Mouse (Mus musculus): ENCODE measurements around the gene Sfswap.
"Not testable (repeated sequence)": the region's sequence is repeated elsewhere in the genome, so short reads cannot be mapped to it uniquely, and the experiment has no call there.

Sfswap gene

DNA sequence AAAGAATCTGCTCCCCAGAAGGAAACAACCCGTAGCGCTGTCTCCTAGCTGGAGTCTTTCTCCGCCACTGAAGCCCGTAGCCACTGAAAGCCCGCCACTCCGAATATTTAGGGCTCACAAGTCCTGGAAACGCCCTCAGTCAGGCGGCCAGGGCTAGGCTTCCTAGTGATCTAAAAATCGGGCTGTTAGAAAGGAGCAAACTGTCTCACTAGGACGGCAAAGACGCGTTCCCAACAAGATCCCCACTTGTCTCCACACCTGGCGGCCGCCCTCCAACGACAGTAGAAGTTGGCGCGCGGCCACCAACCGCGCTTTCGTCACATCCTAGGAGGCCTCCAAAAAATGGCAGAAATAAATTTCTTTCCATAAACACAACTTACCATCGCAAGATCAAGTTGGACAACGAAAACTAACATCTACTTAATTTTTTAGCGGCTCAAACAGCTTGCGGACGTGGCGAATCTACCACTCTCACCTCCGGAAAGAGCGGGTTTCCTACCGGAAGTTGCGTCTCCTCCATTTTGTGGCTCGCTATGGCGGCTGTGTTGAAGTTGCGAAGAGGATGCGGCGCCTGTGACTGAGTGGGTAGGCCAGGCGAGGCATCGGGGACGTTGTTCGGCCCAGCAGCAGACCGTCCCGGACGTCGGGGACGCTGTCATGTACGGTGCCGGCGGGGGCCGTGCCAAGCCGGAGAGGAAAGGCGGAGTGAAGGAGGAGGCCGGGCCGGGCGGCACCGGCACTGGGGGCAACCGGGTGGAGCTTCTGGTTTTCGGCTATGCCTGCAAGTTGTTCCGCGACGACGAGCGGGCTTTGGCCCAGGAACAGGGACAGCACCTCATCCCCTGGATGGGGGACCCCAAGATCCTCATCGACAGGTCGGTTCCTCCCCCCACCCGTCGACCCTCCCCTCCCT is at the start of gene Sfswap:
Gene Sfswap (plus strand): TSS at position 500 of the 913 bp plus-strand sequence.
- DNase-seq (ENCODE audit: low read depth, low spot score), result peak; percentile 87

DNA sequence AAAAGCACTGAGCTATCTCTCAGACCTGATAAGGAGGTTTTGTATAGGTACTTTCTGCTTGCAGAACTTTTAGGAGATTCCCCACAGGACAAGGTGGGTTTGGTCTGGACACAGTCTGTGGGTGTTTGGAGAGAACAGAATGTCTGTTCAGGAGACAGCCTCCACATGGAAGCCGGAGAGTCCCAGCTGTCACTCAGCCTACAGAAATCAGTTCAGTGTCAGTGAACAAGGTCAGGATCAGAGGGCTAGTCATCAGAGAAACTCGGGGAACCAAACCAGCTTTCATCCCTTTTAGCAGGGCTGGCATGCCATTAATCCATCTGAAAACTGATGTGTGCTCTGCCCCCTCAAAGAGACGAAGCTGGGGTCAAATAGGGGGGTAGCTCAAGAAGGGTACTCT is 48.5 kb upstream of the Sfswap start:
- no peak for DNase-seq (ENCODE audit: low read depth, low spot score)

DNA sequence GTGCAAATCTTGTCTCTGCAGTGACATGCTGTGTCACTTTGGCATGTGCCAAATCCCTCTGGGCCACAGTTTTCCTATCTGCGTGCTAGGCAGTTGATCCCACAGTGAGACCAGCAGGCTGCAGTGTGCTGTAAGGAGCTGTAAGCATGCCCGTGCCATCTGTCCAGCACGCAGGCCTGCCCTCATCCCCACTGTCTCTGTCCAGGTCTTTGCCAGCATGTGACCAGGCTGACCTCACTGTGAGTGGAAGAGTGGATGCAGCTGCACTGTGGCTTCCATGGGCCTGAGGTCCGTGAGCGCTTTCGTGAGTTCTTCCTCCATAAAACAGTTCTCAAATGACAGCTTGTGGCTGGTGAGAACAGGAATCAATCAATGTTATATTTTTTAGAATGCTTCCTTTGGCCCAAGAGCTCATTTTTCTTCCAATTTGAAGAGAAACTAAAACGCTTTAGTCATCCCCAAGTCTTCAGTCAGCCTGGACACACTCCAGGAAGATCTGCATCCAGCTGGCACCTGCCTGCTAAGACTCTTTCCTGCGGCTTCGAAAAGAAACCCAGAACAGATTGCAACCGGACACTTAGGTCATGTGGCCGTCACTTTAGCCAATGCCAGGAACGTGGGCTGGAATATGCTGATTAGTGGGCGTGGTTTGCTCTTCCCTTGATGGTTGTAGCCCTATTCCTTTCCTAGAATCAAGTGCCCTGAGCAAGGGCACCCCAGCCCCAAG is 46.1 kb upstream of the Sfswap start:
- DNase-seq (ENCODE audit: low read depth, low spot score), result peak; percentile 84

DNA sequence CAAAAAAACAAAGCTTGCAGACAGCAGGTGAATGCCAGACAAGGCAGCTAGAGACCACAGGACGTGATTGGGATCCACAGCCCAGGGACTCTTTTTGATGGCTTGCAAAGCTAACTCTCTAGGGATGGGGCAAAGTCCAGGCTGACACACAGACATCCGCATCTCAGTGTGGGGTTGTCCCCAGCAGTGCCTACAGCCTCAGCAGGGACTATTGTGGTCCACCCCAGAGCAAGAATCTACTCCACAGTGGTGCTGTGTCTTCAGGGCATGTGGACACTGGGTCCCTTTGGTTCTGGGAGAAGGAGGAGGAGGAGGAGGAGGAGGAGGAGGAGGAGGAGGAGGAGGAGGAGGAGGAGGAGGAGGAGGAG is 45.5 kb upstream of the Sfswap start:
- DNase-seq (ENCODE audit: low read depth, low spot score), result no peak

DNA sequence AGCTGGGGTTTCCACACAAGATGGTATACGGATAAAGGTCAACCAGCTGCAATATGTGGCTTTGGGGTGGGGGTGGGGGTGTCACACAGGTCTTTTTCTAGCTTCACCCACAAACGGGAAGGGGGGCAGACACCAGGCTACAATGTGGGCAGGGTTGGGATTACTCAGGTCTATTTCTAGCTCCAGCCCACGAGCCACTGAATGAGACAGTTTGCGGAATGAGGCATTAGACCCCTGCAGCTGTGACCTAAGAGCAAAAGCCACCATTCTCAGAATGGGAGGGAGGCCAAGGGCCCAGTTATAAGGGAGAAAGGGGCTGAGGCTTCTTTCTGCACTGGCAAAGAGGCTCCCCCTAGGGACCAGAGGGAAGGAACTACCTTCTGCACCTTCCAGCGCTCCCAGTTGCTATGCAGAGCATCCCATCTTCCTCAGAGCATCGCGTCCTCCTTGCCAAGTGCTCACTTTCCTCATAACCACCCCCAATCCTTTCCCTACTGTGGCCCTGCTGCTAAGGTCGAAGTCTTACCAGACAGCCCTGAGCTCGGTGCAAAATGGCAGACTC is 44.4 kb upstream of the Sfswap start:
- peak; percentile 16 for DNase-seq (ENCODE audit: low read depth, low spot score)

DNA sequence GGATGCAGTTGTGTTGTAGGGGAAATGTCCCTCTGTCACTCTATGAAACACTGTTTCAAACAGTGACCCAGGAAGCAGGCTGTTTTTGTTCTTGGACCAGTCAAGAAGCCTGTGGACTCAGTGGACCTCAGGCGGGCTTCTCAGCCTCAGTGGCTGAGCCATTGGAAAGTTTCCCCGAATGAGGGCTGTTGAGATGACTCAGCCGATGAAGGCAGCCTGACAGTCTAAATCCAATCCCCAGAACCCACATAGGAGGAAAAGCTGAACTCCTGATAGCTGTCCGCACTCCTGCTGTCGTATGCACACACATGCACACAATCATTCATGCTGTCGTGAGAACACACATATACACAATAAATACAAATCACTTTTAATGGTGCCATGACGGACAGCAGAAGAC is 42.9 kb upstream of the Sfswap start:
- no peak for DNase-seq (ENCODE audit: low read depth, low spot score)

DNA sequence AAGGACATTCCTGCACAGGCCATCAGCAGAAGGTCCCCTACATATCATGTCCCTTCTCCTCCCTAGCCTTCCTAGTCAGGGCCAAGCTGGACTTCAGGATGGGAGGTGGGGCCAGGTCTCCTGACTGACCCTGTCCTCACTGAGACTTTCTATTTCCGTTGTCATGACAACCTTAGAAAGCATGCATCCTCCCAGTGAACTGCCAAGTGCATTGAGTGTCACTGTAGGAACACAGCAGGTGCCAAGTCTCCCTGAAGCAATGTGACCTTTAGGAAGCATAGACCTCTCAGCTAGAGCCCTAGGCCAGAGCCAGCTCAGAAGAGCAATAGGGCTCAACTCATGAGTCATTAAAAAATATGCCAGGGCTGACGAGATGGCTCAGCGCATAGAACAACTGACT is 42.5 kb upstream of the Sfswap start:
- DNase-seq (ENCODE audit: low read depth, low spot score), result peak; percentile 26

DNA sequence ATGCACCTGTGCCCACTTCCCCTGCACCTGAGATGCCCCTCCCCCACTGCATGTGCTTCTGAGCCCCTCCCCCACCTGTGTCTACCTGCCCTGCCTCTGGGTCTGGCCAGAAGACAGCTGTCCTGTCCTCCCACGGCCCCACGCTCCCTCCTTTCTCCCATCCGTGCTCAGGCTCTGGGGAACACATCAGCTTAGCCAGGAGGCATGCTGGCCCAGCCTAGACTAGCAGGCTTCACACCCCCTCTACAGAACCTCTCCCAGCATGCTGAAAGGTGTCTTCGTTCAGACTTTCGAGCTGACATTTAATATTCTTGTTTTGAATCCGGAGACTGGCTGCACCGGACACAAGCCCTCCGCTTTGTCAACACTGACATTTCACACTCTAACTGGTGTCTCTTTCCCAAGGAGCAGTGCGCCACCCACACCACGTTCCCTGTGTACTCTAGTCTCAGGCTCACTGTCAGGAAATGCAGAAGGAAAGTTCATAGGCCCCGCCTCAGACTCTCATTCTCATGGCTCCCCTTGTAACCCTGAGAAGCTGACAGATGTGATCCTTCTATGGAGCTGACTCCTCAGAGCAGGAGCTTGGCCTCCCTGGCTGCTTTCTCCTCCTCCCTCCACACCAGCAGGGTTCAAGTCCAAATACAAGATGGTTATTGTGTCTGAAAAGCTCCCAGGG is 40.1 kb upstream of the Sfswap start:
- DNase-seq (ENCODE audit: low read depth, low spot score), result no peak

DNA sequence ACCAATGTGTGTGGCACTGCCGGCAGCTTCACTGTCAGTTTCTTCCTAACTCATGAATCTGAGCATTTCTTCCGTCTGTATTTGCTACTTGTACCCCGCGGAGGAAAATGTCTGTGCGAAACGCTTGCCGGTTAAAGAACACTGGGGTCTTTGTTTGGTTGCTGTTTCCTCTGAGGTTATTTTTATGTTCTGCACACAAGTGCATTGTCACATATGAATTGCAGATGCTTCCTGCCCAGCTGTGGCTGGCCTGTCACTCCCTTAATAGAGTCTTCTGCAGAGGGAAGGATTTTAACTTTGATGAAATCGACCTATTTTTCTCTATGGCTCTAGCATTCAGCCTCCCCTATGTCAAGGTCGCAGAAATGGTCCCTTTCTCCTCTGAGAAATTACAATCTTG is 37.4 kb upstream of the Sfswap start:
- DNase-seq (ENCODE audit: low read depth, low spot score), result not testable (repeated sequence)

DNA sequence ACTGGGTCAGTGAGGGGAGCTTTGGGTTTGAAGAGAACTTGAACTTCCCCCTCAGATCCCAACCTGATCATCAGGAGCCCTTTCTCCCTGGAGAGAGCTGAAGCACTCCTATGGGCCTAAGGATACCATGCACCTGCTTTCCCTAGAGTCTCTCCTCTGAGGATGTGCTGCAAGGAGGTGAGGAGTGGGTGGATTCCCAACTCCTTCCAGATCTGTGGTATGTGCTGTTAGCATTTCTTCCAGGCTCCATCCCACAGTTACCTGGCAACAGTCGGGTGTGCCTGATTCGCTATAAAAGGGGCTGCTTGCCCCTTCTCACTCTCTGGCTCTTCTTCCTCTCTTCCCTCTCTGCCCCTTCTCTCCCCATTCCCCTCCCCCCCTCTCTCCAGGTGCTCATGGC is 35.2 kb upstream of the Sfswap start:
- peak; percentile 11 for DNase-seq (ENCODE audit: low read depth, low spot score)

DNA sequence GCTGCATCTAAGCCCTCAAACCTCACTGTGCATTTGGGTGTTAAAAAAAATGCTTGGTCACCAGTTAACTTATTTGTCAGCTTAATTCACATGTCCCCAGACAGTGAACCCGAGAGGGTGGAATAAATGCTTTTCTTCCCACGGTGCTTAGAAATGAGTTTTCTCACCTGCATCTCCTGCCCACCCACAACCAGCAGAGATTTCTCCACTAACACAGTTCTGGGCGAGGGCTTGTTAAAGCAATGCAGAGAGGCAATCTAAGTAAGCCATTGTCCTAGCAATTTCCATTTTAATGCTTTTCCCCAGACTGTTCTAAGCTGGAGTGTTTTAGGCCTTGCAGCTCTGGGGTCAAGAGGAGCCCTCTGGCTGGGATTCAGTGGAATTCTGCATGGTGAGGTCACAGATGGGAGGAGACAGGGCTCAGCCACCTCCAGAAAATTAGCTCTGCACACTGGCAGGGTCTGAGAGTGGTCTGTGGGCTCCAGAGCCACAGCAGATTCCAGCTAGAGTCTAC is 25.4 kb upstream of the Sfswap start:
- DNase-seq (ENCODE audit: low read depth, low spot score), result peak; percentile 77

DNA sequence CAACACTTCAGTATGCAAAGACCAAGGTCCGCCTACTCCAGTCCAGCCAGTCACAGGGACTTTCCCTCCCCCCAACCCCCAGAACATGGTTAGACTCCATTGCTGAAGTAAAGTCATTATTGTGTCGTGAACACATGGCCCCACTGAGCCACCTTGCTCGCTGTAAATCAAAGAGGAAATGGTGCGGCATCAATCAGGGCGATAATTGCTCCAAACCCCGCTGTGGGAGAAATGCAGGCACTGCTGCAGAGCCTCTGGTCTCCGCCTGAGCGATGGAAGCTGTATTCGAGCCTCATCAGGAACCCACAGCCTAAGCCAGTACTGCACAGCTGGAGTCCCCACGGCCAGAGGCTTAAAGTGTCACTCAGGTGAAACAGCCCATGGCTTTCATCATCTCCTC is 11.1 kb upstream of the Sfswap start:
- peak; percentile 8 for DNase-seq (ENCODE audit: low read depth, low spot score)

DNA sequence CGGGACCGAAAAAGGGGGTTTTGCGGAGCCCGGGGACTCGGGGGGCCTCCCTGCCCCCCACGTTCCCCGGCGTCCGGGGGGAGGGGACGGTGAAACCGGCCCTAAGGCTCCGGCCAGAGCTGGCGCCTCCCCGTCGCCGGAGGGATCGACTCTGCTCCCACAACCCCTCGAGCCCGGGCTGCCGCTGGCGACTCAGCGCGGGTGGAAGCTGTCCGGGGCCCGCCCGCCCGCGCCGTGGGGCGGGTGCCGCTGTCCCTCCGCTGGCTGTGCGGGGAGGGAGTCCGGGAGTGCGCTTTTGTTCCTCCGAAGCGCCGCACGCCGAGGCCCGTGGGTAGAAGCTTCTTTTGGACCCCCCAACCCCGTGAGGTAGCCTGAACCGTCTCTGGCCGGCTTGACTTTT is 650 bp downstream of the Sfswap start:
- peak; percentile 21 for DNase-seq (ENCODE audit: low read depth, low spot score)

DNA sequence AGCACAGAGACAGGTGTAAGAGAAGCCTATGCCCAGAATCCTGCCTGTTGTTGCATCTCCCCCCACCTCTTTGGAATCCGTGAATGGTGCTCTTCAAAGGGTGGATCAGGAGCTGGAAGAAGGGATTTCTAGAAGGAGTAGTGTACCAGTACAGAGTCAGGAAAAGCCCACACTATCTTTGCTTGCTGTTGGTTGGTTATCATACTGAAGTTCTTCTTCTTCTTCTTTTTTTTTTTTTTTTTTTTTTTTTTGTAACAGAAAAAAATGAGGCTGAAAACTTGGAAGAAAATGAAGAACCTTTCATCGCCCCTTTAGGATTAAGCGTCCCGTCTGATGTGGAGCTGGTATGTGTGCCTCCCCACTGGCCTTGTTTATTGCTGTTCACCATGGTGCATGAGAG is 5.9 kb downstream of the Sfswap start:
- DNase-seq (ENCODE audit: low read depth, low spot score), result no peak

DNA sequence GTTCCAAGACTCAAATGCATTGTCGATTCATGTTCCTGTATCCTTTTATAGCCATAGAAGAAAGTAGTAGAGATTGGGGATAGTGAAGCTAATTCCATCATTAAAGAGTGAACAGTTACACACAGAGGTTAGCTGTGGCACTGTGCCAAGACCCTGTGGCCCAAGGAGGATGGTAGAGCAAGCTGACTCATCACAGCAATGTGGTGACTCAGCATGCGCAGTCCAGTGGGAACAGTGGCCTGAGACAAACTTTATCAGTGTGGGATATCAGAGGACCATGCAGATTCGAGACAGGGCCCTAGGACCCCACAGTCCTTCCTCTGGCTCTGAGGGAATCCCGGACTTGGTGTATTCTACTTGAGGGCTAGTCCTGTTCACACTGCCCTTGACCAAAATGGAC is 17.2 kb downstream of the Sfswap start:
- DNase-seq (ENCODE audit: low read depth, low spot score), result no peak

DNA sequence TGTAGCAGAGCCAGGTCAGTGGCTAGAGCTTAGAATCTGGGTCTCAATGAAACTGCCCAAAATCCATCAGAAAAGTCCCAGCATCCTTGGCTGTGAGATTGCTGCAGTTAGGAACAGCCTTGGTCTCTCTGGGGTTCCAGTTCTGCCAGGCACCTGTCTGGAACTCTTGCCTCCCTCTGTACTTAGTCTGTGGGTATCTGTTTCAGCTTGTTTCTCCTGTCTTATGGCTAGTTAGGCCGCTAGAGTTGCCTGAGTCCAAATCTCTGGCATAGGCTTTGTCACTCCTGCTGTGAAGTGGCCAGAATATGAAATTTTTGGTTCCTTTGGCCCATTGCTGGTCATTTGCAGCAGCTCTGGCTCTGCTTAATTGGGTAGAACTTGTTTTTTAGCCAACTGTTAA is 17.8 kb downstream of the Sfswap start:
- no peak for DNase-seq (ENCODE audit: low read depth, low spot score)

DNA sequence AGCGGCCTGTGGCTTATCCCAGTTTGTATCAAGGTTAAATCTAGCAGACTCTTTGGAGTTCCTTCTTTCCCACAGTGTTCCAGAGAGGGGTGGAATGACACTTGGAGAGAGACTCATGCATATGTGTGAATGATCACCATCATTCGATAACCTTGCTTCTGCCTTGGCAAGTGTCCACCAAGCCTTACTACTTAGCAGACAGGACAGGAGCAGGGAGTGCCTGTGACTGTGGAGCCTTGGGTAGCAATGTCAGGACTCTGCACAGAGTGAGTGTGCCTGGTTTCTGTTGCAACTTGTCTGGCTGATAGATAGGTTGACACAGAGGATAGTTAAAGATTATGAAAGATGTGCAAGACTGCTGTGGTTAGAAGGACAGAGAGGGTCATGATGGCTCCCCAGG is 18.6 kb downstream of the Sfswap start:
- DNase-seq (ENCODE audit: low read depth, low spot score), result no peak

DNA sequence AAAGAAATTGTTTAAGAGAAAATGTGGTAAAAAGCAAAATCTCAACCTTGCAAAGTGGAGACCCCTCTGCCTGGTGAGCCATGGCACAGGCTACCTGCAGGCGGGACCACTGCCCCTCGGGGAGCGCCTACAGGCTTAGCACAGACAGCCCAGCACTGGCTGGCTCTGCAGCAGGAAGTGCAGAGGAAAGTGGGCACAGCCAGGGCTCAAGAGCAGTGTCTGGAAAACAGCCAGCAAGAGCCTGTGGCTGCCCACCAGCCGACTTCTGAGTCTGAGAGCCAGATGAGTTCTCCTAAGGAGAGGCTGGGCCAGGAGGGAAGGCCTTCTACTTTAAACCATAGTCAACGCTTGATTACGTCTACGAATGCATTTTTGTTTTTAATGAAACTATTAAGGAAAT is 20.5 kb downstream of the Sfswap start:
- DNase-seq (ENCODE audit: low read depth, low spot score), result no peak

DNA sequence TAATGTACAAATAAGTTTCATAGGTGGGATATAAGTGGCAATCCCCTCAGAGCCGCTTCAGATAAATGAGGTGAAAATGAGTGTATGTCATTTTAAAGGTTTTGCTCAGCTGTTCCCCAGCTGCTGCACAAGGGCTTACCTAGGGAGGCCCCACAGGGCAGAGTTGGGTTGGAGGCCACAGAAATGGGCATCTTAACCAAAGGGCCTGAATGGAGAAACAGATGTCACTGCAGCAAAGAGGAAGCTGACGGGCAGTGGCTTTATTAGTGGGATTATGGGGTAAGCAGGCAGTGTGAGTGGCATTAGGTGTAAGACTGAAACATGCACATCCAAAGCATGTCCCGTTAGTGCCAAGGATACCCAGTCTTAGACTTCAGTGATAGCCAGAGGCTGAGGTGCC is 20.9 kb downstream of the Sfswap start:
- no peak for DNase-seq (ENCODE audit: low read depth, low spot score)

DNA sequence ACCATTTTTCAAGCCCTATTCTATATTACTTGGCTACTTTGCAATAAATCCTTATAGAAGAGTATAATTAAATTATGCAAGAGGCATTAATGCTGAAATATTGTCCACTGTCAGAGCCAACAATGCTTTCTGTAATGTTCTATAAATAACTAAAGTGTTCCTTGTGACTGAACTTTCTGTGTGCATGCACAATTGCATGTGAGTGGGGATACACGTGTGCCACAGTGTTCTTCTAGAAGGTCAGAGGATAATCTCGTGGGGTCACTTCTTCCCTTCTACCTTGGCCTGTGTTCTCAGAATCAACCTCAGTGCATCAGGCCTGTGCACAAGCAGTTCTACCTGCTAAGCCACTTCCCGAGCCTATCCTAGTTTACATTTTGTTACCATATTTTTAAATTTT is 22.1 kb downstream of the Sfswap start:
- no peak for DNase-seq (ENCODE audit: low read depth, low spot score)

DNA sequence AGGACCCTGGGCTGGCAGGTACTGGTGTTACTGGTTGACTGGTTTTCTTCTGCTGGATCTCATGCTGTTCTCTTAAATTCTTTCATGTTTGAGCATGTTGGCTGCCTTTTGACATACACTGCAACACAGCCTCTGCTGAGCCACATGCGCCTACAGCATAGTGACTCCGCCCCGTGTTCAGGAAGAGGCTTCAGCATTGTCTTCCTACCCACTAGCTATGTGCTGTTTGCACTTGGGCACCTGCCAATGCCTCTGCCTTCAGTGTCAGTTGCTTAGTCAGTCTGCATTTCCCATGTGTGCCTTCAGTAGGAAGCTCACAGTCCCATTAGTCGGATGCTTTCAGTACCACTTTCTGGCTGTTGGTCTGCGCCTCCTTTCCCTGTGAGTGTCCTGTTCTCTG is 23.7 kb downstream of the Sfswap start:
- DNase-seq (ENCODE audit: low read depth, low spot score), result no peak

DNA sequence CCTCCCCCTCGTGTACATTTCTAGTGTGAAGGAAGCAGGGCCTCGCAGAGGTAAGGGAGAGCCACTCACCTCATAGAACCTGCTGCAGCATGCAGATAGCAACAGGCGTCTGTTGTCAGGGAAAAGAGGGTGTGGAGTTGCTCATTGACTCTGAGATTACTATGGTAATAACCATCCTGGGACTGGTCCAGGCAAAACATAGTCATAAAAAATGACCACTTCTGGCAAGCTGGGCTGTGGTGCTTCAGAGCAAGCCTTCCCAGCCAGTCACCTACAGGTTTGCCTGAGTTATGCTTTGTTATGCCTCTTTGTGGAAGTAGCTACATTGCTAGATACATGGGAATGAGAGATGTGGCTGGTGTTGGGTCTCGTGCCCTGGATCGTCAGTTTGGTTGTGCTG is 26.1 kb downstream of the Sfswap start:
- no peak for DNase-seq (ENCODE audit: low read depth, low spot score)

Data from R1 (cell line).